20 mouse cellular contexts compared by ENCODE assay signal in the genomic region with DNA sequence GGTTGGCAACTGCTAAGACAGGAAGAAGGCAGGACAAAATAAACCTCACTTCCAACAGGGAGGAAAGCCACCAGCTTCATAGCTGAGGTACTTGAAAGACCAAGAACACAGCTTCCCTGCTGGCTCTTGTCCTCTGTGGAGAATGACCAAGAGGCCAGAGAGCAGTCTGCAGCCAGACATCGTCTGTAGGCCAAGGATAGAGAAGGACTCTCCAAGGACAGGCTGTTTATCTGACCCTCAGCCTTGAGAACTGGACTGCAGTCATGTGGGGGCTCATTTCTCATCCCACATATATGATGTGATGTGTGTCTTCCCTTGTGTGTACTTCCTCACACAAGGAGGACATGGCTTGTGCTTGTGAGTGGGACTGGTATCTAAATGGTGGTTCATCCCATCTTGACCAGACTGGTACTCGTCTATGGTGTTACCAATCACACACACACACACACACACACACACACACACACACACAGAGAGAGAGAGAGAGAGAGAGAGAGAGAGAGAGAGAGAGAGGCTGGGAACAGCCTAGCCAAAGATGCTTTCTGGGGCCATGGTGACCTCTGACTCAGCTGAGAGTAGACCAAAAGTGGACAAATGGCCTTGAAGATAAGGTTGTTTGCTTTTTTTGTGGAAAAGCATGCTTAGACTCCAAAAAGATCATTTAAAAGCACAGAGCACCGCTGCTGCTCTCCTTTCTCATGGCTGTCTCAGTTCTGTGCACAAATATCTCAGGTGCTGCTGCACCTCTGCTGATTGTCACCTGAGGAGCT. TPM values are rescaled to one million over a fixed set of nuclear protein-coding genes. Genes with fewer than 3 reads are reported as not detected.
DNase-seq lines count a peak whose midpoint lies in the region.
"Had no signal": no experiment of that assay in that cellular context is flagged by ENCODE, and none has a peak within 500 bp of the region (broad histone marks: within the 10 kb centered on the region; RNA-seq: fewer than 3 reads in every experiment).

No protein-coding gene starts in this region.

- peak; percentile 80 for DNase-seq in adrenal gland, adult 2 months
- no peak for DNase-seq in adrenal gland, postnatal 4 days (ENCODE audit: low spot score in 2 of 2)
- DNase-seq in ovary, adult 18-20 months (ENCODE audit: low spot score) = peak; percentile 78
- no peak for DNase-seq in ovary, postnatal 14 days (ENCODE audit: low spot score)
- DNase-seq in adrenal gland, postnatal 36 days = peak; percentile 56 to 62
- no peak for DNase-seq in gastrocnemius, postnatal 14 days
- no peak for DNase-seq in cerebellum, postnatal 4 days (ENCODE audit: low spot score in 2 of 2)
- DNase-seq: cerebellum, adult 8-10 months; cerebellum, postnatal 25 days; embryo, embryonic 11 days; heart, postnatal 36 days; kidney, postnatal 25 days; lung, adult 2 months; lung, postnatal 10 days; retina, postnatal 1 day; right cerebral cortex, postnatal 14 days; thymus, adult 18-20 months; thymus, postnatal 25 days had no signal

- intact Hi-C loops in gastrocnemius, postnatal 14 days (cut with DNase I; ENCODE audit: low total_unique reads) = no loop called here

RNA-seq across cellular contexts. Expression of a gene that starts 18.0 kb away (rescaled TPM):
- 10 to 100 TPM; 15.0 to 18.2 TPM for total RNA-seq in adrenal gland, adult 2 months (2021)
- polyA plus RNA-seq in adrenal gland, adult 2 months (2012; rRNA removed) = 33.2 and 49.0 TPM in 2 replicates
- total RNA-seq in adrenal gland, postnatal 4 days (2021) = 10 to 100 TPM; 10.2 to 10.4 TPM
- total RNA-seq in adrenal gland, postnatal 36 days (2021) = 10 to 100 TPM; 12.0 to 20.8 TPM
- total RNA-seq in gastrocnemius, postnatal 14 days (2021) = under 1 TPM; 0.27 to 0.47 TPM
- total RNA-seq: granulocyte monocyte progenitor cell, adult 5-6 weeks had no signal
- polyA plus RNA-seq: macrophage had no signal

Comparison
In these comparisons a context has a peak if more than half of its experiments do, and no peak if none do; other contexts are left out.
1. DNase-seq: peak in adrenal gland, adult 2 months (single experiment), ovary, adult 18-20 months (single experiment) and adrenal gland, postnatal 36 days (2 of 2); none in adrenal gland, postnatal 4 days (0 of 2), ovary, postnatal 14 days (single experiment), gastrocnemius, postnatal 14 days (single experiment) and cerebellum, postnatal 4 days (0 of 2).
2. RNA of a gene that starts 18.0 kb away (total RNA-seq): 12.0 to 20.8 TPM in adrenal gland, postnatal 36 days, 15.0 to 18.2 TPM in adrenal gland, adult 2 months and 10.2 to 10.4 TPM in adrenal gland, postnatal 4 days; 0.27 to 0.47 TPM in gastrocnemius, postnatal 14 days; every median in the first group is over 4 times any median in the second.